Mouse (Mus musculus): Measurements from ENCODE around the gene Nipal1.

DNA sequence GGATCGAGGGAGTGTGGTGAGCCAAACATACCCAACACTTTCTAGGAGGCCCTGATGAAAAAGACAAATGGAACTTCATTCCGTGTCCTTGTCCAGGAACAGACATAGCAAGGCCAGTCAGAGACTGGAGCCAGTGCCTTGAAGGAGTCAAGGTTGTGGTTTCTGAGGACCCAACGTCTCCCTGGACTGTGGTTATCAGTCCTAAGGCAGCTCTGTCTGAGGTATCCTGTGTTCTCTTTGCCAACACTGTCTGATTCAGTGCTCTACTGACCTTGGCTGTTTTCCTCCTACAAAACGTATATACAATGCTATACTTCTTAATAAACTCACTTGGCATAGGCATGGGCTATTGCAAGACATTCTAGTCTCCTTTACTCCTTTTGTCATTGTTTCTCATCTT, 30.2 kb upstream of the Nipal1 start:
- no peak for TF ChIP-seq CTCF (IDR thresholded peaks at IDR 0.05; ENCODE audit: low read depth, low read length)
- no peak for TF ChIP-seq POLR2AphosphoS5 (IDR thresholded peaks at IDR 0.05; ENCODE audit: insufficient replicate concordance, low read depth, low read length)

All from G1E (cell line).